Mouse (Mus musculus): ENCODE measurements around the gene Ankrd55. TPM values are rescaled to one million over a fixed set of nuclear protein-coding genes. Genes with fewer than 3 reads are reported as not detected.

The Ankrd55 gene
- polyA plus RNA-seq, 1 experiment from 2014 or later, result 0.26 TPM

DNA sequence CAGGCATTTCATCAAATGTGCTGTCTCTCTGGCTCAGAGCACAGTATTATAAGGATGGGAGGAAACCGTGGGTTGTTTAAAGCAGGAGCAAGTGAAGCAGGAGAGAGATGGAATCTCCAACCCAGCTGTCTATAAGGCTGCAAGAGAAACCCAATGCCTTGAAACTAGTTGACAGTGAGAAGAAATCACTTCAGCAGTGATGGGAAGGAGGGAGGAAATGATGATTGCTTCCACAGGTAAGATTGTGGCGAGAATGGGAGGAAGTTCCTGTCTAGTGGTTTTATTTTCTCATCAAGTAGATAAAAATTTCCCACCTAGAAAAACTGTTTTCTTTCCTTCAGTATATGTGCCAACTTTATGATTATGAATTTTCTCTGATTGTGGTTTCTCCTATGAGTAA lies 118.4 kb downstream of the Ankrd55 start:
- no peak overlapping the region for H3K27ac ChIP-seq (ENCODE audit: low read length)
- H3K4me1 ChIP-seq (ENCODE audit: control insufficient read depth, low read depth, low read length), result no peaks in the 10 kb centered on the region
- H3K36me3 ChIP-seq (ENCODE audit: control insufficient read depth, insufficient read depth), result no peaks in the 10 kb centered on the region
- no peak overlapping the region for H3K4me2 ChIP-seq (ENCODE audit: low read depth, low read length)
- no peak for ATAC-seq (ENCODE audit: low read depth)
- no peaks in the 10 kb centered on the region for H3K27me3 ChIP-seq (ENCODE audit: control insufficient read depth, insufficient read depth, low read depth, low read length)
- no peak overlapping the region for H3K4me3 ChIP-seq (ENCODE audit: low read depth, low read length)
- no peak overlapping the region for H3K9ac ChIP-seq (ENCODE audit: low read depth, low read length)
- H3K9me3 ChIP-seq (replicated peaks; ENCODE audit: control insufficient read depth, low read length), result no peaks in the 10 kb centered on the region
- 47% methylated on average over 2 of the region's 2 CpGs for WGBS (ENCODE audit: insufficient replicate concordance)

DNA sequence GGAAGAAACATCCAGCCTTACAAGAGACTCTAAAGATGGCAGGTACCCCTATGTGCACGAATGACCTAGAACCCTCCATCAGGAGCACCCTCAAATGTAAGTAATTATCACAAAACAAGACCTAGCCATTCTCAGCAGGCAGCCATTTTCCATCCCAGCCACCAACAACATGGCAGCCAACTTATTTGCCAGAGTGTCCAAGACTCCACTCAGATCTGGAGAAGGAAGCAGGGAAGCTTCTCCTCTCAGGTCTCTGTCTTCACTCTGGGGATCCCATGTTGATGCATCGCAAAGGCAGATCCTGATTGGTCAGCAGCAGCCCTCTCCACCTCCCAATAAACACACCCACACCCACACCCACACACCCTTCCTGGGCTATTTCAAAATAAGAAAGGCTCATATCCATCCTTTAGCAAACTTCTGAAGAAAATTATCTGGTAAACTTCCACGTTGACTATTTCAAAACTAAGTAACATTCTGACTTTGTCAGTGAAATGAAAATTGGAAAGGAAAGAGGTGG lies 119.0 kb downstream of the Ankrd55 start:
- no peak overlapping the region for H3K9ac ChIP-seq (ENCODE audit: low read depth, low read length)
- H3K4me1 ChIP-seq (ENCODE audit: control insufficient read depth, low read depth, low read length), result no peaks in the 10 kb centered on the region
- H3K27me3 ChIP-seq (ENCODE audit: control insufficient read depth, insufficient read depth, low read depth, low read length), result no peaks in the 10 kb centered on the region
- 64% methylated on average over 3 of the region's 3 CpGs for WGBS (ENCODE audit: insufficient replicate concordance)
- no peak overlapping the region for H3K4me3 ChIP-seq (ENCODE audit: low read depth, low read length)
- H3K9me3 ChIP-seq (replicated peaks; ENCODE audit: control insufficient read depth, low read length), result no peaks in the 10 kb centered on the region
- H3K36me3 ChIP-seq (ENCODE audit: control insufficient read depth, insufficient read depth), result no peaks in the 10 kb centered on the region
- no peak overlapping the region for H3K4me2 ChIP-seq (ENCODE audit: low read depth, low read length)
- ATAC-seq (ENCODE audit: low read depth), result no peak
- no peak overlapping the region for H3K27ac ChIP-seq (ENCODE audit: low read length)

DNA sequence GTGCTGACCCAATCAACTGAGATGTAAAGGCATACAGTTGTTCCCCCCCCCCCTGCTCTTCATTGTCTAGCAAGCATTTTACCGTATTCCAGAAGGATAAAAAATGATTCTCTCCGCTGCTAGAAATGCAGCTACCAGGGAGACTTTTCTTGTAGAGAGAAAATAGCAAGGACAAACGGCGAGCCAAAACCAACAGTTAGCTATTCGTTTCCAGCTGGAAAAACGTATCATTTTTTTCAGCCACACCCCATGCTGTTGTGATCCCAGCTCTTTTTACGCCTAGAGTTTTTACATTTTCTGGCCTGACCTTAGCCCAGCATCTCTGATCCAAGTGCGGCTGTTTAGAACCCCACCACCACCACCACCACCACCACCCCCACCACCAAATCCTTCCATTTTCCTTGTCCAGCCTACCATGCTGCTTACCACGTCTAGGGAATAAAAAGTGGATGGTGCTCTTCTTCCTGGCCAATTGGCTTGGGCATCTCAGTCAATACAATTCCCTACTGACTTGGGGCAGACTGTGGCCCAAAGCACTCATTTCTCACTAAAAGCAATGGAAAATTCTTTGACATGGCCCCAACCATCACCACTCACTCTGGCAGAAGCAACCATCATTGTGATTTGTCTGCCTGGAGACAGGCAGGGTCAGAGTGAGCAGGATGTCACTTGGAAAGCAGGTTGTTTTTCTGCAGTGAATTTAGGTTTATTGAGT lies 119.7 kb downstream of the Ankrd55 start:
- 74% methylated on average over 9 of the region's 9 CpGs for WGBS (ENCODE audit: insufficient replicate concordance)
- Histone ChIP-seq H3K9me3 (replicated peaks; ENCODE audit: control insufficient read depth, low read length) (no peaks in the 10 kb centered on the region), H3K4me3 (ENCODE audit: low read depth, low read length) (no peak overlapping the region), H3K27me3 (ENCODE audit: control insufficient read depth, insufficient read depth, low read depth, low read length) (no peaks in the 10 kb centered on the region), H3K27ac (ENCODE audit: low read length) (no peak overlapping the region), H3K36me3 (ENCODE audit: control insufficient read depth, insufficient read depth) (no peaks in the 10 kb centered on the region), H3K9ac (ENCODE audit: low read depth, low read length) (no peak overlapping the region), H3K4me2 (ENCODE audit: low read depth, low read length) (no peak overlapping the region), H3K4me1 (ENCODE audit: control insufficient read depth, low read depth, low read length) (no peaks in the 10 kb centered on the region)
- ATAC-seq (ENCODE audit: low read depth), result no peak

DNA sequence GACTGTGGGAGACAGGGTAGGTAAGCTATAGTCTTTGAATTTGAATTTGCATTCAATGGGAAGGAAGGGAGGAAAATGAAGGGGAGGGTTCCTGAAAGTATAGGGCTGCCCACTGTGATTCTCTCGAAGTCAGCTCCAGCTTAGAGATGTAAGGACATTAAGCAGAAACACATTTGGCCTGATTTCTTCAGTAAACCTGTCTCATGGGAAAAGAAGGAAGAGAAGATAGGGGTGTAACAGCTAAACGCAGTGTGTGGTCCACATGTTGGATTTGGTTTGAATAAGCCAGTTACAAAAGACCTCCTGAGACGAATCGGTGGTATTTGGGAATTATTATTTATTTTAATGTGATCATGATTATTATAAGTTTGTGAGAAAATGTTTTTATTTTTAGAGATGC lies 120.5 kb downstream of the Ankrd55 start:
- WGBS (ENCODE audit: insufficient replicate concordance), result 61% methylated on average over 4 of the region's 4 CpGs

DNA sequence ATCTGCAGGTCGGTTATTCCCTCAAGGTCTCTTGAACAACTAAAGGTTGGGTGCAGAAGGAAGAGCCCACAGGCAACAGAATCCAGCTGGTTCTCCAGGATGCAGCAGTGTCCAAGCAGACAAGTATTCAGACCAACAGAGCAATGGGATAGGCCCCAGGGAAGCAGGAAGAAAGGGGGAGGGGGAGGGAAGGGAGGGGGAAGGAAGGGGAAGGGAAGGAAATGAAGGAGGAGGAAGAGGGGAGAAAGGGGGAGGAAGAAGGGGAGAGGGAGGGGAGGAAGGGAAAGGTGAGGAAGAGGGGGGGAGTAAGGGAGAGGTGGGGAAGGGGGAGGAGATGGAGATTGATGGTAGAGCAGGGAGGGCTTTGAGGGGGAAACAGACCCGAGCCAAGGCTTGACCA lies 121.1 kb downstream of the Ankrd55 start:
- Histone ChIP-seq H3K27me3 (ENCODE audit: control insufficient read depth, insufficient read depth, low read depth, low read length) (no peaks in the 10 kb centered on the region), H3K4me2 (ENCODE audit: low read depth, low read length) (no peak overlapping the region), H3K9me3 (replicated peaks; ENCODE audit: control insufficient read depth, low read length) (no peaks in the 10 kb centered on the region), H3K36me3 (ENCODE audit: control insufficient read depth, insufficient read depth) (no peaks in the 10 kb centered on the region), H3K4me1 (ENCODE audit: control insufficient read depth, low read depth, low read length) (no peaks in the 10 kb centered on the region), H3K9ac (ENCODE audit: low read depth, low read length) (no peak overlapping the region), H3K27ac (ENCODE audit: low read length) (no peak overlapping the region), H3K4me3 (ENCODE audit: low read depth, low read length) (no peak overlapping the region)
- ATAC-seq (ENCODE audit: low read depth), result no peak
- 59% methylated on average over 2 of the region's 2 CpGs for WGBS (ENCODE audit: insufficient replicate concordance)

More for the DNA sequence above, 120.5 kb downstream of the Ankrd55 start:
- no peaks in the 10 kb centered on the region for H3K9me3 ChIP-seq (replicated peaks; ENCODE audit: control insufficient read depth, low read length)
- H3K4me2 ChIP-seq (ENCODE audit: low read depth, low read length), result no peak overlapping the region
- H3K27me3 ChIP-seq (ENCODE audit: control insufficient read depth, insufficient read depth, low read depth, low read length), result no peaks in the 10 kb centered on the region
- H3K9ac ChIP-seq (ENCODE audit: low read depth, low read length), result no peak overlapping the region
- no peaks in the 10 kb centered on the region for H3K36me3 ChIP-seq (ENCODE audit: control insufficient read depth, insufficient read depth)
- no peak overlapping the region for H3K27ac ChIP-seq (ENCODE audit: low read length)
- no peaks in the 10 kb centered on the region for H3K4me1 ChIP-seq (ENCODE audit: control insufficient read depth, low read depth, low read length)
- no peak for ATAC-seq (ENCODE audit: low read depth)
- no peak overlapping the region for H3K4me3 ChIP-seq (ENCODE audit: low read depth, low read length)

DNA sequence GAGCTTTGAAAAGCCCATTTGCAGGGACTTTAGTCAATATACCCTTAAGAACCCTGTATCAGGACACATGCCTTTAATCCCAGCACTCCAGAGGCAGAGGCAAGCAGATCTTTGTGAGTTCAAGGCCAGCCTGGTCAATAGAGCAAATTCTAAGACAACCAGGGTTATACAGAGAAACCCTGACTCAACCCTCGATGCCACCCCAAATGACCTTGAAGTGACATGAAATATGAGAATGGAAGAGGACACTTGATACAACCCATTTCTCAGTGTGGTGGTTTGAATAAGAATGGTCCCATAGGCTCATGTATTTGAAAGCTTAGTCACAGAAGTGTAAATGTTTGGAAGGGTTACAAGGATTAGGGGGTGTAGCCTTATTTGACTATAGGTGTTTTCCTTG lies 121.6 kb downstream of the Ankrd55 start:
- Histone ChIP-seq H3K4me3 (ENCODE audit: low read depth, low read length) (no peak overlapping the region), H3K9ac (ENCODE audit: low read depth, low read length) (no peak overlapping the region), H3K27me3 (ENCODE audit: control insufficient read depth, insufficient read depth, low read depth, low read length) (no peaks in the 10 kb centered on the region), H3K4me1 (ENCODE audit: control insufficient read depth, low read depth, low read length) (no peaks in the 10 kb centered on the region), H3K4me2 (ENCODE audit: low read depth, low read length) (no peak overlapping the region), H3K36me3 (ENCODE audit: control insufficient read depth, insufficient read depth) (no peaks in the 10 kb centered on the region), H3K27ac (ENCODE audit: low read length) (no peak overlapping the region), H3K9me3 (replicated peaks; ENCODE audit: control insufficient read depth, low read length) (no peaks in the 10 kb centered on the region)
- 58% methylated on average over 1 of the region's 1 CpGs for WGBS (ENCODE audit: insufficient replicate concordance)
- ATAC-seq (ENCODE audit: low read depth), result no peak

DNA sequence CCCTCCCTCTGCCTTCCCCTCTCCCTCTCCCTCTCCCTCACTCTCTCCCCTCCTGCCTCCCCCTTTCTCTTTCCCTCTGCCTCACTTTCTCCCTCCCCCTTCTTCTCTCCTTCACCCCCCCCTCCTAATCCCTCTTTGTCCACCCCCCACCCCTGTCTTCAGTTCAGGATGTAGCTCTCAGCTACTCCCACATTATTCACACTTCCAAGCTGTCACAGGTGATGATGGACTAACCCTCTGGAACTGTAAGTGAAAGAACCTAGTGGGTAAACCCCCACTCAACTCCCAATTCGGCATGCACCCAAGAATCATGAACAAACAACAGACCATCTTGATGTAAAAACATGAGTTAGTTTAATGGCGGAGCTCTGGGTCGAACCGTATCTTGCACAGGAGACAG lies 122.2 kb downstream of the Ankrd55 start:
- Histone ChIP-seq H3K4me3 (ENCODE audit: low read depth, low read length) (no peak overlapping the region), H3K9ac (ENCODE audit: low read depth, low read length) (no peak overlapping the region), H3K27ac (ENCODE audit: low read length) (no peak overlapping the region), H3K4me1 (ENCODE audit: control insufficient read depth, low read depth, low read length) (no peaks in the 10 kb centered on the region), H3K9me3 (replicated peaks; ENCODE audit: control insufficient read depth, low read length) (no peaks in the 10 kb centered on the region), H3K27me3 (ENCODE audit: control insufficient read depth, insufficient read depth, low read depth, low read length) (no peaks in the 10 kb centered on the region), H3K36me3 (ENCODE audit: control insufficient read depth, insufficient read depth) (no peaks in the 10 kb centered on the region), H3K4me2 (ENCODE audit: low read depth, low read length) (no peak overlapping the region)
- no peak for ATAC-seq (ENCODE audit: low read depth)
- whole genome bisulfite sequencing (ENCODE audit: insufficient replicate concordance), result 80% methylated on average over 4 of the region's 4 CpGs

DNA sequence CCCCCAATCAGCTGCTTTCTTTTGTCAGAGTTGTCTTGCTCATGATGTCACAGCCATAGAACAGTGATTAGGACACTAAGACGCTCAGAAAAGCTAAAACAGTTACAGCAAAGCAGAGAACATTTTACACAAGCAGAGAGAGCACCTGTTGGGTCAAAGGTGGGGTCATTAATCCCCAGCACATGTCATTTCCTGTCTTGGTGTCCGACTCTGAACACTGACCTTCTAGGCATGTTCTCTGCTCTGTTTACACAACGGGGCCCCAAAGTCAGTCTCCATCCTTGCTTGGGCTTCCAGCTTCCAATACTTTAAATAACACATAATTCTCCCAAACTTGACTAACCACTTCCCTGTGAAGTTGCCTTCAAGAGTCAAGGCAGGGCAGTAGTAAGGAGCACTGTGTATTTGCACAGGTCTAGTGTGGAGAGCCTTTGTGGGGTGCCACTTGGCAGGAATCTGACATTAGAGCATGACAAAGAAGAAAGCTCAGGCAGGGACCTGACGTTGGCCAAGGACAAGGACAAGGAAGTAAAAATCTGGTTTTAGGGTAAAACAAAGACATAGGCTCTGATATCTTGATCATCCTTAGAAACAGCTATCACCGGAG lies 123.1 kb downstream of the Ankrd55 start:
- no peak overlapping the region for H3K27ac ChIP-seq (ENCODE audit: low read length)
- no peak for ATAC-seq (ENCODE audit: low read depth)
- 60% methylated on average over 5 of the region's 5 CpGs for WGBS (ENCODE audit: insufficient replicate concordance)
- H3K36me3 ChIP-seq (ENCODE audit: control insufficient read depth, insufficient read depth), result no peaks in the 10 kb centered on the region
- H3K9me3 ChIP-seq (replicated peaks; ENCODE audit: control insufficient read depth, low read length), result no peaks in the 10 kb centered on the region
- H3K27me3 ChIP-seq (ENCODE audit: control insufficient read depth, insufficient read depth, low read depth, low read length), result no peaks in the 10 kb centered on the region
- no peak overlapping the region for H3K9ac ChIP-seq (ENCODE audit: low read depth, low read length)
- H3K4me1 ChIP-seq (ENCODE audit: control insufficient read depth, low read depth, low read length), result no peaks in the 10 kb centered on the region
- no peak overlapping the region for H3K4me2 ChIP-seq (ENCODE audit: low read depth, low read length)
- no peak overlapping the region for H3K4me3 ChIP-seq (ENCODE audit: low read depth, low read length)

DNA sequence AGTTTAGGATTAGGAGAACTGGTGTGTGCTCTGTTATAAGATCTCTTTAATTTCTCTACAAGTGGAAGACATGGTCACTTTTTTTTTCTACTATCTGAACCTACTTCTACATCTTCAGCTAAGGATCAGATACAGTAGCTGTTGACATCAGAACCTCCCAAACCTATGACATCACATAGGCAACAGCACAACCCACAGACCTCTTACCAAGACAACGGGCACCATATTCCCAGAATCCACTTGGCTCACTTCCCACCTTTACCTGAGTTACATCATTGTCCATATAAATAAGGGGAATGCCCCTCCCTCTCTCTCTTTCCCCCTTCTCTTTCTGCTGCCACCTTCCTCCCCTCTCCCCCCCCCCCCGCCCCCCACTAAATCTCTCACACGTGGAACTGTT lies 124.0 kb downstream of the Ankrd55 start:
- H3K9ac ChIP-seq (ENCODE audit: low read depth, low read length), result no peak overlapping the region
- no peak overlapping the region for H3K4me2 ChIP-seq (ENCODE audit: low read depth, low read length)
- 74% methylated on average over 2 of the region's 3 CpGs for WGBS (ENCODE audit: insufficient replicate concordance)
- H3K27me3 ChIP-seq (ENCODE audit: control insufficient read depth, insufficient read depth, low read depth, low read length), result no peaks in the 10 kb centered on the region
- no peaks in the 10 kb centered on the region for H3K9me3 ChIP-seq (replicated peaks; ENCODE audit: control insufficient read depth, low read length)
- no peak overlapping the region for H3K27ac ChIP-seq (ENCODE audit: low read length)
- no peaks in the 10 kb centered on the region for H3K36me3 ChIP-seq (ENCODE audit: control insufficient read depth, insufficient read depth)
- no peaks in the 10 kb centered on the region for H3K4me1 ChIP-seq (ENCODE audit: control insufficient read depth, low read depth, low read length)
- ATAC-seq (ENCODE audit: low read depth), result no peak
- no peak overlapping the region for H3K4me3 ChIP-seq (ENCODE audit: low read depth, low read length)
